Mouse (Mus musculus): ENCODE measurements around the gene Gm20458.

DNA sequence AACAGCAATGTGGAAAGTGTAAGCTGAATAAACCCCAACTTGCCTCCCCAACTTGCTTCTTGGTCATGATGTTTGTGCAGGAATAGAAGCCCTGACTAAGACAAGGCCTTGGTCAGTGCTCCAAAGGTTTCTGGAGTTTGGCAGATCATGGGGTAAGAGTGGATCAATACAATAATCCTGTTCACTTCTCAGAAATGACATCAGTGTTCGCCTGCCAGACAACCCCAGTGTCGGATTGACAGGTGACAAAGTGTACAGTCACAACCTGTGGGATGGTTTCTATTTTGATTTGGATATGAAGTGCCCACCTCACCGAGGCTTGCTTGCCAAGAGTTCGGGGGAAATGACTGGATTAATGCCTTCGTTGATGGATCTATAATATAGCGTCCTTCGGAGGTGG lies 39.5 kb upstream of the Gm20458 start:
- TF ChIP-seq POLR2A (IDR thresholded peaks at IDR 0.05; ENCODE audit: borderline replicate concordance, control insufficient read depth, low read depth, low read length), result no peak
- no peak for TF ChIP-seq CTCF (IDR thresholded peaks at IDR 0.05; ENCODE audit: control insufficient read depth, insufficient read depth, low read length)
